Mouse (Mus musculus) limb, embryonic 14.5 days (tissue): ENCODE measurements around the gene Arnt. TPM values are rescaled to one million over a fixed set of nuclear protein-coding genes. Genes with fewer than 3 reads are reported as not detected.
A peak's percentile ranks its signal among the peaks of the same experiment; 100 is the strongest.
"Not testable (repeated sequence)": the region's sequence is repeated elsewhere in the genome, so short reads cannot be mapped to it uniquely, and the experiment has no call there.

ENCODE experiments used
- ATAC-seq: fragments of 200-750 bp; cut with Nextera tagmentation; 2 replicates; pipeline ENCODE4 v1.8.0; 2017; ENCODE audit warnings: low read depth, moderate number of reproducible peaks, moderate TSS enrichment; ENCODE audit not compliant: low FRiP score
- DNase-seq: peaks from one replicate; pipeline ENCODE4 v3.0.0-alpha.2; 2015; ENCODE audit warnings: low spot score
- H3K27ac ChIP-seq: fragments of 300-500 bp; sonication (generic); replicated peaks from 2 replicates; pipeline ENCODE4 v1.5.1; 2014; ENCODE audit warnings: low read depth, mild to moderate bottlenecking, low read length, moderate library complexity, mixed read lengths
- H3K27me3 ChIP-seq: fragments of 300-500 bp; sonication (generic); 2 replicates; pipeline ENCODE4 v1.6.1; 2014; ENCODE audit warnings: low read length, mixed read lengths; ENCODE audit not compliant: control insufficient read depth, insufficient read depth
- H3K36me3 ChIP-seq: fragments of 300-500 bp; sonication (generic); 2 replicates; pipeline ENCODE4 v1.6.1; 2014; ENCODE audit warnings: mild to moderate bottlenecking, low read length, moderate library complexity, mixed read lengths; ENCODE audit not compliant: control insufficient read depth, insufficient read depth
- H3K4me1 ChIP-seq: fragments of 300-500 bp; sonication (generic); 2 replicates; pipeline ENCODE4 v1.6.1; 2014; ENCODE audit warnings: antibody characterized with exemption, low read length, mixed read lengths; ENCODE audit not compliant: control insufficient read depth, insufficient read depth
- H3K4me2 ChIP-seq: fragments of 300-500 bp; sonication (generic); replicated peaks from 2 replicates; pipeline ENCODE4 v1.6.1; 2014; ENCODE audit warnings: low read depth, mild to moderate bottlenecking, low read length, moderate library complexity; ENCODE audit not compliant: severe bottlenecking
- H3K4me3 ChIP-seq: fragments of 300-500 bp; sonication (generic); replicated peaks from 2 replicates; pipeline ENCODE4 v1.5.1; 2014; ENCODE audit warnings: low read length
- H3K9ac ChIP-seq: fragments of 300-500 bp; sonication (generic); 2 replicates; pipeline ENCODE4 v1.6.1; 2014; ENCODE audit warnings: mild to moderate bottlenecking, low read depth, low read length, moderate library complexity; ENCODE audit not compliant: severe bottlenecking
- H3K9me3 ChIP-seq: fragments of 300-500 bp; sonication (generic); 2 replicates; pipeline ENCODE4 v1.6.1; 2016; ENCODE audit warnings: low read length; ENCODE audit not compliant: control insufficient read depth
- POLR2A ChIP-seq: fragments of 200-500 bp; IDR thresholded peaks from 2 replicates; pipeline ENCODE4 v1.8.0; 2012; ENCODE audit warnings: inconsistent platforms, mild to moderate bottlenecking, moderate library complexity, borderline replicate concordance; ENCODE audit not compliant: insufficient read depth, insufficient read length; ENCODE audit errors: extremely low read depth
- WGBS: fragments of 180-500 bp; shearing (Covaris S2); extraction: QIAGEN DNeasy Blood & Tissue Kit; methylation state at CpG from one replicate; pipeline ENCODE4 v1.1.7; 2014; 5-methylcytosine and 5-hydroxymethylcytosine counted together
- polyA plus RNA-seq, 2 experiments: library from polyadenylated mRNA; depleted of rRNA in 1 of 2; stranded (reverse) in 1 of 2; unstranded in 1 of 2; fragments of >200 nt; fragmentation: Nextera tagmentation in 1 of 2; extraction: Ambion mirVana in 1 of 2; gene quantifications; 2 replicates each; pipeline versions ENCODE4 v1.2.1 to v1.2.3; 2012 to 2014

The Arnt gene
- polyA plus RNA-seq, 2 experiments = 37.9 to 57.1 TPM

DNA sequence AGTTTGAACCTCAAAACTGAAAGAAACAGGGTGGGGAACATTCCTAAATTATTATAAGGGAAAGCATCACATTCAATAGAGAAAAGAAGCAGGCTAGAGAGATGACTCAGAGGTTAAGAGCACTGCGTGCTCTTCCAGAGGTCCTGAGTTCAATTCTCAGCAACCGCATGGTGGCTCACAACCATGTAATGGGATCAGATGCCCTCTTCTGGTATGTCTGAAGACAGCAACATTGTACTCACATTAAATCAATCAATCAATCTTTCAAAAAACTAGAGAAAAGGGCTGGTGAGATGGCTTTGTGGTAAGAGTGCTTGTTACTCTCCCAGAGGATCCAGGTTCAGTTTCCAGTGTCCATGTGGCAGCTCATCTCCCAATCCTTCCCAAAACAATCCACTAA lies 25.3 kb upstream of the Arnt start:
- H3K4me2 ChIP-seq = no peak overlapping the region
- DNase-seq (no peak), ATAC-seq (no peak)
- H3K4me1 ChIP-seq = no peaks in the 10 kb centered on the region
- H3K4me3 ChIP-seq = no peak overlapping the region
- no peak overlapping the region for H3K27ac ChIP-seq
- no peaks in the 10 kb centered on the region for H3K27me3 ChIP-seq
- H3K9ac ChIP-seq = no peak overlapping the region
- no peak for TF ChIP-seq POLR2A
- H3K36me3 ChIP-seq = no peaks in the 10 kb centered on the region
- H3K9me3 ChIP-seq = no peaks in the 10 kb centered on the region
- WGBS = 87% methylated on average over 2 of the region's 2 CpGs

DNA sequence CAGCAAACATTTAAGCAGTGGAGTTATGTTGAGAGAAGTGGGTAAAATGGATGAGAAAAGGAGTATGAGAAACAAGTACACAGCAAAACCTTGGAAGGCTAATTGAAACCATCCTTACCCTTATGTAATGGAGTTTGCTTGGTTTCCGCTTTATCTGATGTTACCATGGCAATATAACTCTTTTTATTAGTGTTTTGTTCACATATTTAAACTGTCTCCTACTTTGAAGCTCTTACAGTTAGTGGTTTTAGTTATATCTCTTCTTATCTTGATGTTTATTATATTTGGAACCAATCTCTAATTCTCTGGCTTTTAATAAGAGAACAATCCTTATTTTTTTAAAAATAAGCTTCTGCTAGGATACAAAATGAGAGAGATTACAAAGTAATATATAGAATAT lies 21.9 kb upstream of the Arnt start:
- no peaks in the 10 kb centered on the region for H3K9me3 ChIP-seq
- no peak overlapping the region for H3K9ac ChIP-seq
- H3K4me2 ChIP-seq = no peak overlapping the region
- TF ChIP-seq POLR2A = no peak
- no peaks in the 10 kb centered on the region for H3K27me3 ChIP-seq
- ATAC-seq (no peak), DNase-seq (no peak)
- no peak overlapping the region for H3K4me3 ChIP-seq
- H3K4me1 ChIP-seq = no peaks in the 10 kb centered on the region
- H3K27ac ChIP-seq = no peak overlapping the region
- no peaks in the 10 kb centered on the region for H3K36me3 ChIP-seq
- 46% methylated on average over 1 of the region's 1 CpGs for WGBS

DNA sequence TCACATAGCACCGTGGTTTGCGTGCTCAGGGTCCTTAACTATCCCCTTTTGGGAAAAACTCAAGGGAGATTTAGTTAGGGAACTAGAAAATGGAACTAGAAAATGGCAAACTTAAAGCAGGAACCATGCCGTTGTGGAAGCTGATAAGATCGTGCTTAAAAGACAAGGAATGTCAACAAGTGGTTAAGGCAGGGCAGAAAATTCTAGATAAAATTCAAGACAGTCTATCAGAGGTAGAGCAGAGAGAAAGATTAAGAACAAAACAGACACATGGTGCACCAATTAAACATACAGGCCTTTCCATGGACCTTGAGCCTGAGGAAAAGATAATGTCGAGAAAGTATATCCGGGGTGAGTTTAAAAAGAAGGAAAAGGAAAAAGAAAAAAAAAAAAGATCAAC lies 16.3 kb upstream of the Arnt start:
- no peak for TF ChIP-seq POLR2A
- H3K36me3 ChIP-seq = no peaks in the 10 kb centered on the region
- peaks cover 11% of the 10 kb centered on the region; the same call in 1 of the 2 replicates for H3K9me3 ChIP-seq
- no peak overlapping the region for H3K27ac ChIP-seq
- ATAC-seq = no peak
- H3K4me2 ChIP-seq = no peak overlapping the region
- no peaks in the 10 kb centered on the region for H3K4me1 ChIP-seq
- H3K27me3 ChIP-seq = no peaks in the 10 kb centered on the region
- no peak for DNase-seq
- H3K9ac ChIP-seq = no peak overlapping the region
- 91% methylated on average over 6 of the region's 6 CpGs for WGBS
- no peak overlapping the region for H3K4me3 ChIP-seq

DNA sequence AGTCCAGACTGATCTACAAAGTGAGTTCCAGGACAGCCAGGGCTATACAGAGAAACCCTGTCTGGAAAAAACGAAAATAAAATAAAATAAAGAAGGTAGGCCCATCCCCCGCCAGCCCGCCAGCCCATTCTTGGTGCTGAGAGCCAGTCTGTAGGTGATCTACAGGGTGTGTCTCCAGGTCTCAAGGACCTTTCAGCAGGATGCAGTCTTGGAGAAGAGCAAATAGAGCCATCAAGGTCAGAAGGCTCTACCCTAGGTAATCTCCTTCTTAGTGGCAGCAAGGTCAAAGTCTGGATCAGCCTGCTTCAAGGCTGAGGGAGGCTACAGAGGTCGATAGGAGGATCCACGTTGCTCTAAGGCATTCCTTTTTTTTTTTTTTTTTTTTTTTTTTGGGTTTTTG lies 7.7 kb upstream of the Arnt start:
- H3K27me3 ChIP-seq, H3K9me3 ChIP-seq, ATAC-seq, DNase-seq, H3K4me3 ChIP-seq, H3K4me1 ChIP-seq, H3K4me2 ChIP-seq, H3K36me3 ChIP-seq, H3K27ac ChIP-seq, H3K9ac ChIP-seq: not testable (repeated sequence)
- WGBS = 89% methylated on average over 5 of the region's 5 CpGs

DNA sequence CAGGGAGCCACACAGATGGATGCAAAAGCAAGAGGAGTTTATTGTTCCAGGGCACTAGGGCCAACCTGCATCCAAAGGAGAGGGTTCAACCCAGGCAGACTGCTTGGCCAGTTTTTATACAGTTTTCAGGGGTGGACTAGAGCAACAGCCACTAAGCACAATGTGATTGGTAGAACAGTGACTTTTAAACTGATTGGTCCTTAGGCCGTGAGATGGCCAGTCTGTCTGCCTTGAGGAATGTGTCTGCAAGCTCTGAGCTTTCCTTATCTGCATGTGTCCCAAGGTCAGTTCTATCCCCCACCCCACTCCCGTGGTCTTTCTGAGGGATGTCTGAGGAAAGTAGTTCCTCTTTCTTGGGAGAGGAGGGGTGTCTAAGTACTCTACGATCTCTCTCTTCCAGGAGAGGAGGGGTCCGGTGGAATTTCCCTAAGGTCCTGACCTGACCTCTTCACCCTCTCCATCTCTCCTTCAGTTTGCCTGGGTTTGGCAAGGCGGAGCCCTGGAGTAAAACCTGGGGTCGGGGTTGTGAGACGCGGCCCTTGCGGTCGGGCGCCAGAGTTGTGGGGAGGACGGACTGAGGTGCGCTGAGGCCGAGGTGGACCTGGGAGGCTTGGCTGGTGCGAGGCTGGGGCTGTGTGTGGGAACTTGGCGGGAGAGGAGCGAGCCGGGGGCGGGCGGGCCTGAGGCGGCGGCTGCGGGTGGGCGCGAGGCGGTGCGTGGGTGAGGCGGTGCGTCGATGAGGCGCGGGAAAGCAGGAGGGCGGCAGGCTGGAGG lies 6.9 kb upstream of the Arnt start:
- not testable (repeated sequence) for H3K27ac ChIP-seq, H3K9me3 ChIP-seq, H3K27me3 ChIP-seq, H3K4me1 ChIP-seq, H3K36me3 ChIP-seq, DNase-seq
- ATAC-seq = peak; percentile 34
- 0 out of 2 replicates have a peak overlapping the region, but pooled peaks have one; percentile 16 for H3K9ac ChIP-seq
- H3K4me3 ChIP-seq = peak overlapping the region; percentile 27
- H3K4me2 ChIP-seq = peak overlapping the region; percentile 46
- 55% methylated on average over 5 of the region's 33 CpGs for WGBS

DNA sequence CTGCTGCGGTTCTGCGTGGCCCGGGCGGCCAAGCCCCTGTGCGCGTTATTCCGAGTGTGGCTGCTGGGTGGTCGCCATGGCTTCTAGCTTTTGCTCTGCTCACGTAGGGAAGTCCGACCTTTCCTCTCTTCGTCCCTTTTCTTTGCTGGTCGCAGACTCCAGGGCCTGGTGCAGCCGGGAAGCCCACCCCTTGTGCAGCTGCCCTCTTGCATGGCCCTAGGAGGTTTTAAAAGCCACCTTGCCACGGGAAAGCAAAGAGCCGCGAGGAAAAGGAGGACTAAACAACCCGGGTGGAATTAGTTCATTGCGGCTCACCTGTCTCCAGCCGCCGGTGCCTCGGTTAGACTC lies 6.3 kb upstream of the Arnt start:
- 0 out of 2 replicates have a peak overlapping the region, but pooled peaks have one; percentile 16 for H3K9ac ChIP-seq
- WGBS = 31% methylated on average over 3 of the region's 21 CpGs
- ATAC-seq = peak; percentile 34; the same call in 1 of the 2 replicates

DNA sequence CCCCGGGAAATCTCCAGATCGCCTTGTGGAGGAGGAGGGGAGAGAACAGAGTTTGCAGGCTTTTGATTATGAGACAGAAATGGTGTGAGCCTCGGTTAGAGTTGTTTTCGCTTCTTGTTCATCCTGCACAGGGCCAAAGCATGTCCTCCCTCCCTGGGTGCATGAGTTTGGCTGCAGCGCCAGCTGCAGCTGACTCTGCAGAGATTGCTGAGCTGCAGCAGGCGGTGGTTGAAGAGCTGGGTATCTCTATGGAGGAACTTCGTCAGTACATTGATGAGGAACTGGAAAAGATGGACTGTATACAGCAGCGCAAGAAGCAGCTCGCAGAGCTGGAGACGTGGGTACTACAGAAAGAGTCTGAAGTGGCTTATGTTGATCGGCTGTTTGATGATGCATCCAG lies 5.8 kb upstream of the Arnt start:
- not testable (repeated sequence) for H3K4me1 ChIP-seq
- no CpG with 5 or more reads among the region's 11 CpGs for WGBS

More for the DNA sequence above, 6.3 kb upstream of the Arnt start:
- H3K9me3 ChIP-seq, H3K36me3 ChIP-seq, H3K4me1 ChIP-seq, H3K27me3 ChIP-seq, H3K27ac ChIP-seq, DNase-seq: not testable (repeated sequence)
- peak overlapping the region; percentile 46 for H3K4me2 ChIP-seq
- H3K4me3 ChIP-seq = peak overlapping the region; percentile 27

More for the DNA sequence above, 5.8 kb upstream of the Arnt start:
- H3K9me3 ChIP-seq, H3K27me3 ChIP-seq, ATAC-seq, H3K36me3 ChIP-seq, H3K9ac ChIP-seq, H3K4me2 ChIP-seq, DNase-seq, H3K4me3 ChIP-seq, H3K27ac ChIP-seq: not testable (repeated sequence)
